Mouse (Mus musculus): ENCODE results near the gene Nme7.

DNA sequence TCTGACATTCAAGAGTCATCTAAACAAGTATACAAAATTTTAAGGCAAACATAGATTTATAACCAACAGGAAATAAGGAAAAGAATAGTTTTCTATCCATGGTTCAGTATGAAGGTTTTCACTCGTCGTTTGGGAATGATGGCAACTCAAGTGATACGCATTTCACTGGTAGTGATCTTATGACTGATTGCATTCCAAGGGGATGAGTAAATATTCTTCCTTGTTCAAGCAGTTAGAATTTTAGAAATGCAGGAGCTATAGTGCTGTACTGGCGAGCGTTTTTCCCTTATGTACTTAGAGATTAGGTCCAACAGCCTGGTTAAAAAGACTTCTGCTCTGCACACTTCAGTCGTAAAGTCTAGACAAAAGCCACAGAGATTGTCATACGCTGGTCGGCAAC, 115.5 kb downstream of the Nme7 start:
- TF ChIP-seq POLR2A (IDR thresholded peaks at IDR 0.05; ENCODE audit: insufficient read length, low read depth) (no peak), POLR2AphosphoS2 (IDR thresholded peaks at IDR 0.05; ENCODE audit: insufficient read length, low read depth) (no peak), CEBPB (IDR thresholded peaks at IDR 0.05; ENCODE audit: insufficient read depth, poor library complexity, severe bottlenecking) (no peak), SRF (IDR thresholded peaks at IDR 0.05; ENCODE audit: control insufficient read depth, insufficient read length, low read depth) (no peak)

Measured in myocyte (in vitro differentiated cells).